Mouse (Mus musculus) small intestine, adult 2 months (tissue): ENCODE results near the gene H2al1c. TPM values are rescaled to one million over a fixed set of nuclear protein-coding genes. Genes with fewer than 3 reads are reported as not detected.
"Not testable (repeated sequence)": the region's sequence is repeated elsewhere in the genome, so short reads cannot be mapped to it uniquely, and the experiment has no call there.

ENCODE experiments used
- H3K27ac ChIP-seq: fragments of 200-500 bp; 2 replicates; pipeline ENCODE4 v1.5.1; 2012; ENCODE audit warnings: low read depth, low read length, control low read depth, inconsistent platforms; ENCODE audit not compliant: insufficient read depth
- H3K27me3 ChIP-seq: fragments of 200-500 bp; 2 replicates; pipeline ENCODE4 v1.6.1; 2012; ENCODE audit warnings: mild to moderate bottlenecking, moderate library complexity, low read length, inconsistent platforms; ENCODE audit not compliant: control insufficient read depth, insufficient read depth
- H3K36me3 ChIP-seq: fragments of 200-500 bp; 2 replicates; pipeline ENCODE4 v1.6.1; 2012; ENCODE audit warnings: mild to moderate bottlenecking, low read length, control low read depth, inconsistent platforms; ENCODE audit not compliant: control insufficient read depth, insufficient read depth
- H3K4me1 ChIP-seq: fragments of 200-500 bp; 2 replicates; pipeline ENCODE4 v1.6.1; 2012; ENCODE audit warnings: low read length, inconsistent platforms, mixed read lengths; ENCODE audit not compliant: control insufficient read depth, insufficient read depth, insufficient read length
- H3K4me3 ChIP-seq: fragments of 200-500 bp; 2 replicates; pipeline ENCODE4 v1.5.1; 2012; ENCODE audit warnings: low read depth, mild to moderate bottlenecking, control low read depth, inconsistent platforms, low read length, moderate library complexity
- CTCF ChIP-seq: fragments of 200-500 bp; IDR thresholded peaks from 2 replicates; pipeline ENCODE4 v1.5.1; 2012; ENCODE audit warnings: low read depth, mild to moderate bottlenecking, control low read depth, inconsistent platforms, low read length, moderate library complexity, mixed read lengths; ENCODE audit not compliant: insufficient replicate concordance, insufficient read length; ENCODE audit errors: extremely low read depth
- POLR2A ChIP-seq: fragments of 200-500 bp; IDR thresholded peaks from 2 replicates; pipeline ENCODE4 v1.6.1; 2012; ENCODE audit warnings: low read depth, mild to moderate bottlenecking, control low read depth, inconsistent platforms, low read length, moderate library complexity
- WGBS: fragments of 180-500 bp; shearing (Covaris S2); methylation state at CpG from one replicate; pipeline ENCODE4 v1.1.7; 2018; 5-methylcytosine and 5-hydroxymethylcytosine counted together
- polyA plus RNA-seq: library from polyadenylated mRNA; depleted of rRNA; stranded (reverse); fragments of >200 nt; gene quantifications from 2 replicates; pipeline ENCODE4 v1.2.3, GENCODE M21; 2012; rRNA removed

Gene H2al1c
- not detected in 2 replicates for polyA plus RNA-seq

DNA sequence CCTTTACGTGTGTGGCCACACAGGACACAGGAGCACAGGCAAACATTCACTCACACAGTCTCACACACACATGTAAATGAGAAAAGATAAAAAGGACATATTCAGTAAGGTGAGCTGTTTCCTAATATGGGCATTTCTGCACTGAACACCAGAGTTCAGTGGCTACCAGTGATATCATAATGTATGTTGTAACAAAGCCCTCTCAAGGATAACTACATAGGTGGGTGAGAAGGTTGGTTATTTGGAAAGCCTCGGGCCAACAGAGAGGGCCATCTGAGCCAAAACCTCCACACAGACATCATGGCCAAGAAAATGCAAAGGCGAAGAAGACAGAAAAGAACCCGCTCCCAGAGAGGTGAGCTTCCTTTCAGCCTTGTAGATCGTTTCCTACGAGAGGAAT lies at the start of gene H2al1c:
TSS of gene H2al1c (plus strand) at position 301 of the 400 bp plus-strand sequence.
- H3K36me3 ChIP-seq, H3K27ac ChIP-seq, H3K4me3 ChIP-seq, H3K27me3 ChIP-seq, H3K4me1 ChIP-seq: not testable (repeated sequence)
- WGBS: 87% methylated on average over 3 of the region's 6 CpGs

- Histone ChIP-seq H3K27ac (no peak overlapping the region), H3K27me3 (no peaks in the 10 kb centered on the region), H3K4me3 (no peak overlapping the region), H3K36me3 (no peaks in the 10 kb centered on the region), H3K4me1 (no peaks in the 10 kb centered on the region)
- TF ChIP-seq CTCF (no peak), POLR2A (no peak)
- 81% methylated on average over 8 of the region's 8 CpGs for WGBS
Observed at GRCm38 (mm10) chrX:11264918-11265317, 40.5 kb upstream of the H2al1c start.

DNA sequence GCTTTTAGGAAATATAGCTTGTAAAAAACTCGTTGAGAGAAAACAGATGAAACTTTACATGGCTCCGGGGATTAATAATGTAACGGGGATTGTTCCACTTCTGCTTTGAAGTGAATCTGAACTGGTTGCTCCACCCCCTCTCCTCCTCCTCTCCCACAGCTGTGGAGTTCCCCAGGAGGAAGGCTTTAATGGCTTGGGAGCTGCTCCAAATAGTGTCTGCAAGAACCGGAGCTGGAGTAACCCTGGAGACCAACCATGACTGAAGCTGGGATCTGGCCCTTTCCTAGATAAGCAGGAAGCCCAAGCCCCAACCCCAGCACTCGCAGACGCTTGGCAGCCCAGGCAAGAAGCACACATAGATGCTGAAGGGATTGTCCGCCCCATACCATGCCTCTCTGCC lies 37.7 kb upstream of the H2al1c start:
- no peak overlapping the region for H3K4me3 ChIP-seq
- WGBS: 58% methylated on average over 7 of the region's 7 CpGs
- no peaks in the 10 kb centered on the region for H3K4me1 ChIP-seq
- H3K27ac ChIP-seq: no peak overlapping the region
- no peak for TF ChIP-seq POLR2A
- TF ChIP-seq CTCF: no peak
- no peaks in the 10 kb centered on the region for H3K36me3 ChIP-seq
- H3K27me3 ChIP-seq: no peaks in the 10 kb centered on the region

DNA sequence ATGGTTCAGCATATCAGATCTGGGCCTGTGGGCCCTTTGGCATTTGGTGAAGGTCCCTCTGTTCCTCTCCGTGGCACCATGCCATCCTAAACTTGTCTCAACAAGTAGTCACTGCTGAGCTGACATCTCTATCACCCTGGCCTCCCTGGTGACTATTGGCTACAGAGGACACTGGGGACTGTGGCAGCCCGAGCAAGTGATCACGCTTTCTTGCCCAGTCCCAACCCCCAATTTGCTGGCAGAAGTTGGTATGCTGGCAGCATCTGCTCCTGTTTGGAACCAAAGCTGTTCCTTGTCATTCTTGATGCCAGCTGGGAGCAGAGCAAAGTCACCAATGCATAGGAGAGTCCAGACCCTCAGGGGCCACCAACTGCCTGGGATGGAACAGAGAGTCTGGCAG lies 36.4 kb upstream of the H2al1c start:
- H3K27me3 ChIP-seq: no peaks in the 10 kb centered on the region
- no peak overlapping the region for H3K4me3 ChIP-seq
- TF ChIP-seq CTCF: no peak
- TF ChIP-seq POLR2A: no peak
- no peaks in the 10 kb centered on the region for H3K36me3 ChIP-seq
- WGBS: 83% methylated on average over 3 of the region's 3 CpGs
- no peaks in the 10 kb centered on the region for H3K4me1 ChIP-seq
- H3K27ac ChIP-seq: no peak overlapping the region

- Histone ChIP-seq H3K27ac (no peak overlapping the region), H3K4me1 (no peaks in the 10 kb centered on the region), H3K4me3 (no peak overlapping the region), H3K27me3 (no peaks in the 10 kb centered on the region), H3K36me3 (no peaks in the 10 kb centered on the region)
- TF ChIP-seq CTCF (no peak), POLR2A (no peak)
- 35% methylated on average over 3 of the region's 3 CpGs for WGBS
Observed at GRCm38 (mm10) chrX:11273190-11273589, 32.3 kb upstream of the H2al1c start.

GRCm38 (mm10) chrX:11277083-11277482 lies 28.4 kb upstream of the H2al1c start:
- no peaks in the 10 kb centered on the region; the same call in 1 of the 2 replicates for H3K4me1 ChIP-seq
- no peak overlapping the region for H3K4me3 ChIP-seq
- TF ChIP-seq POLR2A: no peak
- TF ChIP-seq CTCF: no peak
- no peak overlapping the region for H3K27ac ChIP-seq
- WGBS: 33% methylated on average over 6 of the region's 6 CpGs
- H3K27me3 ChIP-seq: no peaks in the 10 kb centered on the region
- no peaks in the 10 kb centered on the region for H3K36me3 ChIP-seq

DNA sequence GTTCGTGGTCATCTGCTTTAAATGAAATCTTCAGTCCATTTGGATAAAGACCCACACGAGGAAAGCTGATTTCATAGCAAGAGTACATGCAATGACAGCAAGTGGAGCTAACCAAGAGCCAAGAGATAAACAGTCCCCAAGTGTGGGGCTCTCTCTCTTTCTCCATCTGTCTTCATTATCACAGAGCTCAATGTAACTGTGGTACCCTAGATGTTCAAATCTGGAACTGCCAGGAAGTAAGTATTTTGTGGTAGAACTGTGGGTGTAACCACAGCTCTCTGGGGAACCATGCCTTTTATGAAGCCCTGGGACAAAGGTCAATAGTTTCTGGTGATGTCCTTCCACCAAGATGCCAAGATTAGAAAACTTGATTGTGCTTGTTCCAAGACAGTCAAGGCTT lies 24.7 kb upstream of the H2al1c start:
- H3K27me3 ChIP-seq: no peaks in the 10 kb centered on the region
- no peak overlapping the region for H3K4me3 ChIP-seq
- H3K4me1 ChIP-seq: no peaks in the 10 kb centered on the region; the same call in 1 of the 2 replicates
- no peak for TF ChIP-seq CTCF
- no peak for TF ChIP-seq POLR2A
- H3K36me3 ChIP-seq: no peaks in the 10 kb centered on the region
- 68% methylated on average over 2 of the region's 2 CpGs for whole genome bisulfite sequencing
- no peak overlapping the region for H3K27ac ChIP-seq
